In the genomic region with DNA sequence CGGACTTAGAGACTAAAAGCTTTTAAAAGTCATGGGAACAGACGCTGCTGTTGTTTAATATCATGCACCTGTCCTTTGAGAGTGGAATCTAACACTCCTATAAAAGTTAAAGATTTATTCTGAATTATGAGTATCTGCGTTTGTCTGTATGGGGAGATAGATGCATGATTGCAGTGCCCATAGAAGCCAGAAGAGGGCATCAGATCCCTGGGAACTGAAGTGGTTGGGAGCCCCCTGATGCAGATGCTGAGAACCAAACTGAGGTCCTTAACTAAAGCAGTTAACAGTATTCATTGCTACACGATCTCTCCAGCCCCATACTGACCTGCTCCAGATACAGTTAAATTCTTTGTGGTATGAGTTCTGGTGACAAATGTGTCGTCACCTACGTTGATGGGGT, we compare ENCODE assay signal across 16 mouse cellular contexts.
A peak's percentile ranks its signal among the peaks of the same experiment; 100 is the strongest.
DNase-seq lines count a peak whose midpoint lies in the region; ATAC-seq and TF ChIP-seq lines count a peak whose summit lies in the region.
"Had no signal": no experiment of that assay in that cellular context is flagged by ENCODE, and none has a peak within 500 bp of the region (broad histone marks: within the 10 kb centered on the region; RNA-seq: fewer than 3 reads in every experiment).

No protein-coding gene starts in this region.

- no peaks in the 10 kb centered on the region for H3K36me3 ChIP-seq in hindbrain, postnatal 0 days (ENCODE audit: insufficient read depth, low read length)
- no peaks in the 10 kb centered on the region for H3K36me3 ChIP-seq in hindbrain, embryonic 14.5 days (replicated peaks; ENCODE audit: control insufficient read depth, insufficient read depth)
- H3K36me3 ChIP-seq in lung, postnatal 0 days (ENCODE audit: insufficient read depth, low read length): no peaks in the 10 kb centered on the region
- no peaks in the 10 kb centered on the region for H3K36me3 ChIP-seq in E14TG2a.4 (ENCODE audit: insufficient read depth, low read length)
- H3K36me3 ChIP-seq: embryonic facial prominence, embryonic 15.5 days; forebrain, embryonic 12.5 days; midbrain, embryonic 12.5 days had no signal

- DNase-seq in hindbrain, postnatal 0 days (ENCODE audit: low spot score): no peak
- DNase-seq in hindbrain, embryonic 14.5 days (ENCODE audit: low spot score): no peak
- DNase-seq in lung, postnatal 0 days (ENCODE audit: low spot score): no peak
- DNase-seq in lung, adult 2 months: no peak
- DNase-seq in R1 (ENCODE audit: low read depth, low spot score): peak; percentile 38
- DNase-seq in urinary bladder, postnatal 14 days (ENCODE audit: low spot score): no peak
- DNase-seq in gastrocnemius, adult 8-10 months (ENCODE audit: low spot score in 2 of 2): no peak
- DNase-seq: cerebellum, adult 9-11 months; kidney, postnatal 25 days had no signal

- H3K4me1 ChIP-seq in hindbrain, postnatal 0 days (ENCODE audit: insufficient read depth, low read length): peaks cover 14% of the 10 kb centered on the region
- H3K4me1 ChIP-seq in hindbrain, embryonic 14.5 days (replicated peaks; ENCODE audit: control insufficient read depth, insufficient read depth, low read length): peaks cover 49% of the 10 kb centered on the region
- H3K4me1 ChIP-seq in lung, postnatal 0 days (ENCODE audit: insufficient read depth, low read depth, low read length): no peaks in the 10 kb centered on the region
- no peaks in the 10 kb centered on the region for H3K4me1 ChIP-seq in lung, adult 2 months (ENCODE audit: control insufficient read depth, insufficient read depth, low read length)
- H3K4me1 ChIP-seq in E14TG2a.4 (replicated peaks; ENCODE audit: low read depth, low read length): no peaks in the 10 kb centered on the region

- TF ChIP-seq POLR2A in lung, adult 2 months (IDR thresholded peaks at IDR 0.05; ENCODE audit: borderline replicate concordance, extremely low read depth, low read depth, low read length): no peak

- no peak overlapping the region for H3K9ac ChIP-seq in hindbrain, postnatal 0 days (replicated peaks; ENCODE audit: low read length)
- H3K9ac ChIP-seq in hindbrain, embryonic 14.5 days: no peak overlapping the region
- no peak overlapping the region for H3K9ac ChIP-seq in lung, postnatal 0 days (replicated peaks; ENCODE audit: low read depth)
- H3K9ac ChIP-seq: embryonic facial prominence, embryonic 15.5 days; forebrain, embryonic 12.5 days; midbrain, embryonic 12.5 days had no signal

- no peak for ATAC-seq in hindbrain, postnatal 0 days
- no peak for ATAC-seq in hindbrain, embryonic 14.5 days (ENCODE audit: low FRiP score)
- no peak for ATAC-seq in lung, postnatal 0 days
- ATAC-seq: inflammation-experienced regulatory T-cells, adult 6 months had no signal

- no peaks in the 10 kb centered on the region for H3K27me3 ChIP-seq in hindbrain, postnatal 0 days (ENCODE audit: insufficient read depth, low read length)
- no peaks in the 10 kb centered on the region for H3K27me3 ChIP-seq in hindbrain, embryonic 14.5 days (ENCODE audit: control insufficient read depth, insufficient read depth, low read length)
- no peaks in the 10 kb centered on the region; the same call in 1 of the 2 replicates for H3K27me3 ChIP-seq in lung, postnatal 0 days (replicated peaks; ENCODE audit: insufficient read depth, low read length)
- no peaks in the 10 kb centered on the region; the same call in 1 of the 2 replicates for H3K27me3 ChIP-seq in E14TG2a.4 (ENCODE audit: insufficient read depth, low read length)
- H3K27me3 ChIP-seq: embryonic facial prominence, embryonic 15.5 days; forebrain, embryonic 12.5 days; midbrain, embryonic 12.5 days had no signal

- WGBS in hindbrain, postnatal 0 days: 91% methylated on average over 6 of the region's 6 CpGs
- WGBS in hindbrain, embryonic 14.5 days: 90% methylated on average over 6 of the region's 6 CpGs
- 84% methylated on average over 6 of the region's 6 CpGs for WGBS in lung, postnatal 0 days
- 85% methylated on average over 6 of the region's 6 CpGs for WGBS in lung, adult 2 months

- no peak for TF ChIP-seq EP300 in lung, postnatal 0 days (IDR thresholded peaks at IDR 0.05)

- H3K27ac ChIP-seq in hindbrain, postnatal 0 days: no peak overlapping the region
- H3K27ac ChIP-seq in hindbrain, embryonic 14.5 days: no peak overlapping the region
- no peak overlapping the region for H3K27ac ChIP-seq in lung, postnatal 0 days (ENCODE audit: low read length)
- H3K27ac ChIP-seq: embryonic facial prominence, embryonic 15.5 days; forebrain, embryonic 12.5 days; macrophage; midbrain, embryonic 12.5 days had no signal

- H3K9me3 ChIP-seq in hindbrain, postnatal 0 days (ENCODE audit: low read length): no peaks in the 10 kb centered on the region
- no peaks in the 10 kb centered on the region for H3K9me3 ChIP-seq in hindbrain, embryonic 14.5 days (ENCODE audit: control insufficient read depth, low read length)
- no peaks in the 10 kb centered on the region for H3K9me3 ChIP-seq in lung, postnatal 0 days (ENCODE audit: low read length)
- H3K9me3 ChIP-seq in E14TG2a.4 (ENCODE audit: low read length): no peaks in the 10 kb centered on the region
- H3K9me3 ChIP-seq: embryonic facial prominence, embryonic 15.5 days; forebrain, embryonic 12.5 days; midbrain, embryonic 12.5 days had no signal

- H3K4me2 ChIP-seq in hindbrain, postnatal 0 days (ENCODE audit: low read depth, low read length): no peak overlapping the region
- no peak overlapping the region for H3K4me2 ChIP-seq in hindbrain, embryonic 14.5 days (replicated peaks)
- H3K4me2 ChIP-seq in lung, postnatal 0 days (replicated peaks; ENCODE audit: low read depth, low read length): no peak overlapping the region
- H3K4me2 ChIP-seq: embryonic facial prominence, embryonic 15.5 days; forebrain, embryonic 12.5 days; heart, embryonic 11.5 days; midbrain, embryonic 12.5 days had no signal

- TF ChIP-seq CTCF in hindbrain, postnatal 0 days (IDR thresholded peaks at IDR 0.05; ENCODE audit: low read depth): peak; percentile 38
- TF ChIP-seq CTCF in lung, postnatal 0 days (IDR thresholded peaks at IDR 0.05): peak; percentile 36
- TF ChIP-seq CTCF in lung, adult 2 months (IDR thresholded peaks at IDR 0.05; ENCODE audit: insufficient read depth, low read length): no peak
- TF ChIP-seq CTCF in E14TG2a.4 (conservative IDR thresholded peaks at IDR 0.05; ENCODE audit: low read length): peak; percentile 70

- H3K4me3 ChIP-seq in hindbrain, postnatal 0 days (ENCODE audit: low read length): no peak overlapping the region
- H3K4me3 ChIP-seq in hindbrain, embryonic 14.5 days (replicated peaks; ENCODE audit: low read length): no peak overlapping the region
- no peak overlapping the region for H3K4me3 ChIP-seq in lung, postnatal 0 days (ENCODE audit: low read depth, low read length)
- no peak overlapping the region for H3K4me3 ChIP-seq in lung, adult 2 months (replicated peaks; ENCODE audit: extremely low read depth, low read depth, low read length)
- no peak overlapping the region for H3K4me3 ChIP-seq in E14TG2a.4 (replicated peaks; ENCODE audit: low read length)
- H3K4me3 ChIP-seq: embryonic facial prominence, embryonic 15.5 days; forebrain, embryonic 12.5 days; midbrain, embryonic 12.5 days had no signal
